Mouse (Mus musculus) neural tube, embryonic 14.5 days (tissue): ENCODE results near the gene Pigl. TPM values are rescaled to one million over a fixed set of nuclear protein-coding genes. Genes with fewer than 3 reads are reported as not detected.

Source experiments
- ATAC-seq: fragments of 200-750 bp; cut with Nextera tagmentation; 2 replicates; pipeline ENCODE4 v1.8.0; 2017; ENCODE audit warnings: low read depth, mild to moderate bottlenecking, moderate TSS enrichment, moderate library complexity
- H3K27ac ChIP-seq: fragments of 300-500 bp; sonication (generic); 2 replicates; pipeline ENCODE4 v1.5.1; 2014; ENCODE audit warnings: low read depth, mild to moderate bottlenecking, control low read depth, low read length, moderate library complexity, mixed read lengths
- H3K27me3 ChIP-seq: fragments of 300-500 bp; sonication (generic); 2 replicates; pipeline ENCODE4 v1.6.1; 2014; ENCODE audit warnings: low read length; ENCODE audit not compliant: control insufficient read depth, insufficient read depth
- H3K36me3 ChIP-seq: fragments of 300-500 bp; sonication (generic); 2 replicates; pipeline ENCODE4 v1.6.1; 2014; ENCODE audit warnings: low read length, mixed read lengths; ENCODE audit not compliant: control insufficient read depth, insufficient read depth
- H3K4me1 ChIP-seq: fragments of 300-500 bp; sonication (generic); 2 replicates; pipeline ENCODE4 v1.6.1; 2014; ENCODE audit warnings: low read length; ENCODE audit not compliant: control insufficient read depth, insufficient read depth
- H3K4me2 ChIP-seq: fragments of 300-500 bp; sonication (generic); 2 replicates; pipeline ENCODE4 v1.6.1; 2014; ENCODE audit warnings: mild to moderate bottlenecking, low read depth, low read length, control low read depth
- H3K4me3 ChIP-seq: fragments of 300-500 bp; sonication (generic); 2 replicates; pipeline ENCODE4 v1.5.1; 2014; ENCODE audit warnings: low read depth, low read length, control low read depth, mixed read lengths
- H3K9ac ChIP-seq: fragments of 300-500 bp; sonication (generic); replicated peaks from 2 replicates; pipeline ENCODE4 v1.6.1; 2014; ENCODE audit warnings: low read depth, mild to moderate bottlenecking, control low read depth, low read length, mixed read lengths
- H3K9me3 ChIP-seq: fragments of 300-500 bp; sonication (generic); 2 replicates; pipeline ENCODE4 v1.6.1; 2016; ENCODE audit warnings: low read length; ENCODE audit not compliant: control insufficient read depth
- WGBS: fragments of 180-500 bp; shearing (Covaris S2); extraction: QIAGEN DNeasy Blood & Tissue Kit; methylation state at CpG from one replicate; pipeline ENCODE4 v1.1.7; 2014; 5-methylcytosine and 5-hydroxymethylcytosine counted together
- polyA plus RNA-seq: library from polyadenylated mRNA; unstranded; fragments of >200 nt; fragmentation: Nextera tagmentation; extraction: Ambion mirVana; gene quantifications from 2 replicates; pipeline ENCODE4 v1.2.1, GENCODE M21; 2014

Gene Pigl
- polyA plus RNA-seq, 1 experiment from 2014 or later, result 10.4 TPM

- Histone ChIP-seq H3K9ac (no peak overlapping the region), H3K36me3 (peaks cover 10% of the 10 kb centered on the region), H3K9me3 (no peaks in the 10 kb centered on the region), H3K27ac (no peak overlapping the region), H3K4me1 (peaks cover 22% of the 10 kb centered on the region), H3K27me3 (no peaks in the 10 kb centered on the region), H3K4me3 (peak overlapping the region; percentile 52), H3K4me2 (peak overlapping the region; percentile 100)
- no peak for ATAC-seq
Observed at GRCm38 (mm10) chr11:62554934-62555517, 96.8 kb downstream of the Pigl start.

GRCm38 (mm10) chr11:62555896-62556412 lies 97.7 kb downstream of the Pigl start:
- ATAC-seq, result no peak
- Histone ChIP-seq H3K4me2 (no peak overlapping the region), H3K27me3 (no peaks in the 10 kb centered on the region)

GRCm38 (mm10) chr11:62557205-62557604 lies 98.9 kb downstream of the Pigl start:
- Histone ChIP-seq H3K9me3 (no peaks in the 10 kb centered on the region), H3K9ac (no peak overlapping the region), H3K4me3 (no peak overlapping the region), H3K4me1 (peaks cover 22% of the 10 kb centered on the region), H3K27ac (no peak overlapping the region), H3K4me2 (no peak overlapping the region), H3K27me3 (no peaks in the 10 kb centered on the region), H3K36me3 (peaks cover 10% of the 10 kb centered on the region)
- no peak for ATAC-seq
- WGBS, result 73% methylated on average over 5 of the region's 5 CpGs

More at GRCm38 (mm10) chr11:62555896-62556412, 97.7 kb downstream of the Pigl start:
- Histone ChIP-seq H3K9ac (no peak overlapping the region), H3K36me3 (peaks cover 10% of the 10 kb centered on the region), H3K9me3 (no peaks in the 10 kb centered on the region), H3K4me1 (peaks cover 22% of the 10 kb centered on the region), H3K27ac (no peak overlapping the region), H3K4me3 (no peak overlapping the region)

GRCm38 (mm10) chr11:62558152-62558551 lies 99.9 kb downstream of the Pigl start:
- no peaks in the 10 kb centered on the region for H3K9me3 ChIP-seq
- H3K27me3 ChIP-seq, result no peaks in the 10 kb centered on the region
- WGBS, result 87% methylated on average over 2 of the region's 2 CpGs
- H3K36me3 ChIP-seq, result peaks cover 9% of the 10 kb centered on the region
- H3K9ac ChIP-seq, result no peak overlapping the region
- H3K4me3 ChIP-seq, result no peak overlapping the region
- no peak overlapping the region for H3K4me2 ChIP-seq
- H3K27ac ChIP-seq, result no peak overlapping the region
- peaks cover 22% of the 10 kb centered on the region for H3K4me1 ChIP-seq
- ATAC-seq, result no peak

GRCm38 (mm10) chr11:62558961-62559646 lies 100.8 kb downstream of the Pigl start:
- Histone ChIP-seq H3K4me3 (no peak overlapping the region), H3K4me1 (peaks cover 12% of the 10 kb centered on the region), H3K36me3 (no peaks in the 10 kb centered on the region; the same call in 1 of the 2 replicates), H3K4me2 (no peak overlapping the region), H3K27ac (no peak overlapping the region), H3K27me3 (no peaks in the 10 kb centered on the region), H3K9ac (no peak overlapping the region), H3K9me3 (no peaks in the 10 kb centered on the region)
- ATAC-seq, result no peak
- 76% methylated on average over 6 of the region's 6 CpGs for WGBS

- 31% methylated on average over 43 of the region's 43 CpGs for WGBS
- Histone ChIP-seq H3K27ac (no peak overlapping the region), H3K4me1 (no peaks in the 10 kb centered on the region; the same call in 1 of the 2 replicates), H3K4me2 (peak overlapping the region; percentile 44), H3K27me3 (no peaks in the 10 kb centered on the region), H3K9me3 (no peaks in the 10 kb centered on the region), H3K4me3 (peak overlapping the region; percentile 22; the same call in 1 of the 2 replicates), H3K9ac (no peak overlapping the region), H3K36me3 (no peaks in the 10 kb centered on the region)
- ATAC-seq, result no peak
Observed at GRCm38 (mm10) chr11:62560463-62561016, 102.3 kb downstream of the Pigl start.

GRCm38 (mm10) chr11:62563590-62563989 lies 105.3 kb downstream of the Pigl start:
- H3K27me3 ChIP-seq, result no peaks in the 10 kb centered on the region
- no peak overlapping the region for H3K4me3 ChIP-seq
- no peaks in the 10 kb centered on the region for H3K36me3 ChIP-seq
- H3K27ac ChIP-seq, result no peak overlapping the region
- H3K9me3 ChIP-seq, result no peaks in the 10 kb centered on the region
- no peak for ATAC-seq
- H3K9ac ChIP-seq, result no peak overlapping the region
- no peaks in the 10 kb centered on the region for H3K4me1 ChIP-seq
- H3K4me2 ChIP-seq, result no peak overlapping the region
- 92% methylated on average over 2 of the region's 2 CpGs for WGBS
